Mouse (Mus musculus) hindbrain, embryonic 13.5 days (tissue): ENCODE results near the gene Omg. TPM values are rescaled to one million over a fixed set of nuclear protein-coding genes. Genes with fewer than 3 reads are reported as not detected.

ENCODE experiments used
- ATAC-seq: fragments of 200-750 bp; cut with Nextera tagmentation; 2 replicates; pipeline ENCODE4 v1.8.0; 2017; ENCODE audit warnings: moderate TSS enrichment; ENCODE audit not compliant: low FRiP score
- H3K27ac ChIP-seq: fragments of 300-500 bp; sonication (generic); 2 replicates; pipeline ENCODE4 v1.5.1; 2015; ENCODE audit warnings: inconsistent platforms, mild to moderate bottlenecking, moderate library complexity
- H3K27me3 ChIP-seq: fragments of 300-500 bp; sonication (generic); 2 replicates; pipeline ENCODE4 v1.6.1; 2015; ENCODE audit warnings: mild to moderate bottlenecking, inconsistent platforms
- H3K36me3 ChIP-seq: fragments of 300-500 bp; sonication (generic); 2 replicates; pipeline ENCODE4 v1.6.1; 2015; ENCODE audit warnings: mild to moderate bottlenecking, inconsistent platforms
- H3K4me1 ChIP-seq: fragments of 300-500 bp; sonication (generic); replicated peaks from 2 replicates; pipeline ENCODE4 v1.6.1; 2015; ENCODE audit warnings: inconsistent platforms
- H3K4me2 ChIP-seq: fragments of 300-500 bp; sonication (generic); 2 replicates; pipeline ENCODE4 v1.6.1; 2015; ENCODE audit warnings: inconsistent platforms, mild to moderate bottlenecking, moderate library complexity
- H3K4me3 ChIP-seq: fragments of 300-500 bp; sonication (generic); 2 replicates; pipeline ENCODE4 v1.5.1; 2015; ENCODE audit warnings: mild to moderate bottlenecking, inconsistent platforms
- H3K9ac ChIP-seq: fragments of 300-500 bp; sonication (generic); 2 replicates; pipeline ENCODE4 v1.6.1; 2015; ENCODE audit warnings: mild to moderate bottlenecking, inconsistent platforms
- H3K9me3 ChIP-seq: fragments of 300-500 bp; sonication (generic); 2 replicates; pipeline ENCODE4 v1.6.1; 2016; ENCODE audit warnings: inconsistent platforms
- WGBS: fragments of 180-500 bp; shearing (Covaris S2); methylation state at CpG from one replicate; pipeline ENCODE4 v1.1.7; 2015; 5-methylcytosine and 5-hydroxymethylcytosine counted together
- polyA plus RNA-seq: library from polyadenylated mRNA; unstranded; fragments of >200 nt; fragmentation: Nextera tagmentation; extraction: Ambion mirVana; gene quantifications from 2 replicates; pipeline ENCODE4 v1.2.1, GENCODE M21; 2015

The Omg gene
- polyA plus RNA-seq, 1 experiment from 2014 or later = 2.1 TPM

GRCm38 (mm10) chr11:79504506-79504905, 622 bp upstream of the Omg start:
- WGBS = 75% methylated on average over 7 of the region's 7 CpGs
- no peaks in the 10 kb centered on the region for H3K9me3 ChIP-seq
- no peaks in the 10 kb centered on the region for H3K36me3 ChIP-seq
- no peak overlapping the region for H3K9ac ChIP-seq
- no peak overlapping the region for H3K4me3 ChIP-seq
- H3K27ac ChIP-seq = no peak overlapping the region
- no peak for ATAC-seq
- peaks cover 16% of the 10 kb centered on the region for H3K4me1 ChIP-seq
- no peak overlapping the region for H3K4me2 ChIP-seq
- H3K27me3 ChIP-seq = no peaks in the 10 kb centered on the region

GRCm38 (mm10) chr11:79502917-79503316, 967 bp downstream of the Omg start:
- no peak for ATAC-seq
- Histone ChIP-seq H3K9ac (no peak overlapping the region), H3K9me3 (no peaks in the 10 kb centered on the region), H3K4me3 (no peak overlapping the region), H3K4me1 (peaks cover 16% of the 10 kb centered on the region), H3K27ac (peak overlapping the region; percentile 60; the same call in 1 of the 2 replicates), H3K4me2 (no peak overlapping the region), H3K27me3 (no peaks in the 10 kb centered on the region), H3K36me3 (no peaks in the 10 kb centered on the region)
- 24% methylated on average over 2 of the region's 2 CpGs for WGBS

DNA sequence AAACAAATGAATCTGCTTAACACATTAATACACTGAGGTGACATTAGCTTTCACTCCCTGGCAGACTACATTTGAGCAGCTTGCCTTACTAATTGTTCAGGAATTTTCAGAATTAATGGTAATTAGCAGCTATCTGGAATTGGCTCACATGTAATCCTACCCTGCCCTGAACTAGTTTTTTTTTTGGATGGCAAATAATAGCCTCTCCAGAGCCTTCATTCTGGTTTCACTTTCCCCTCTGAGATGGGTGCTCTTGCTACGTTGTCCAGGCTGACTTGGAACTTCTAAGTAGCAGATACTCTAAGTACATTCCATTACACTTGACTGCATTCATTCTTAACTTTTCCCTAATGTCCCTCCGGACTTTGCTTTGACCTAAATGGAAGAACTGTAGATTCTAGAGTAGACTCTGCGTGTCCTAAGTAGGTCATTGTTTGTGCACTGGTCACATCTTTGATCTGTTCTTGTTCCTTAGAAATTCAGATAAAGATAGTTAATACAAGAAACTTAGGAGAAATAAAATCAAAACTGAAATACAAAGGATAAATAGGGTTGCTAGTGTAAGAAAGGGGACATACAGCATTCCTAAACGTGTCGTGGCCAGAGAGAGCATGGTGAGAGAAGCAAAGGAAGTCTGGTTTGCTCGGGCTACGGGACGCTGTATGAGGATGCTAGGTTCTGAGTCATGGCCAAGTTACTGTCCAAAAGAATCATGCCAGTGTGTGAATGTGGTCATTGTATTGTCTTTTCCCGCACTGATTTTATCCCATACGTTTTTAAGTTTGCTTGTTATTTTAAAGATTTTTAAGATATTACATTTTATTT, 8.7 kb downstream of the Omg start:
- 81% methylated on average over 10 of the region's 10 CpGs for WGBS
- no peak overlapping the region for H3K9ac ChIP-seq
- H3K4me1 ChIP-seq = no peaks in the 10 kb centered on the region
- no peak overlapping the region for H3K4me3 ChIP-seq
- no peak for ATAC-seq
- no peak overlapping the region for H3K27ac ChIP-seq
- H3K4me2 ChIP-seq = no peak overlapping the region
- H3K27me3 ChIP-seq = no peaks in the 10 kb centered on the region
- no peaks in the 10 kb centered on the region for H3K9me3 ChIP-seq
- H3K36me3 ChIP-seq = peaks cover 10% of the 10 kb centered on the region

DNA sequence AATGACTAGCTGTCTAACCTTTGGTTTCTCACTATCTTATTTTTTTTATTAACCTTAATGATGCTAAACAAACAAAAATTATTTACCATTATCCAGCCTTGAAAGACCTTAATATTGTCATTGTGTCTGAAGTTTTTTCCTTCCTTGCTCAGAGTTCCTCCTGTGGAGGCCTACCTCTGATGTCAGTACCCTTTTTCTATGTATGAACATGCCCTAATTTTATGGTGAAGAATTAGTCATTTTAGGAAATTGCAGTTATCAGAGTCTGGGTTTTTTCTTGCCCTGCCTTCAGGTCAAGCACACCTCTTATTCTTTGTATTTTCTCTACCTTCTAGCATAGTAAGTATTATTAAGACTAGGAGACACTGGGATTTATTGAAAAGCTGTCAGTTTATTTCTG, 19.2 kb downstream of the Omg start:
- H3K36me3 ChIP-seq = peaks cover 17% of the 10 kb centered on the region
- no peaks in the 10 kb centered on the region for H3K4me1 ChIP-seq
- H3K27ac ChIP-seq = no peak overlapping the region
- H3K4me3 ChIP-seq = no peak overlapping the region
- H3K9ac ChIP-seq = no peak overlapping the region
- no peak for ATAC-seq
- H3K27me3 ChIP-seq = no peaks in the 10 kb centered on the region
- no peak overlapping the region for H3K4me2 ChIP-seq
- no peaks in the 10 kb centered on the region for H3K9me3 ChIP-seq

GRCm38 (mm10) chr11:79483876-79484528, 19.9 kb downstream of the Omg start:
- no peaks in the 10 kb centered on the region for H3K4me1 ChIP-seq
- no peak overlapping the region for H3K4me3 ChIP-seq
- peaks cover 21% of the 10 kb centered on the region for H3K36me3 ChIP-seq
- H3K9ac ChIP-seq = no peak overlapping the region
- no peaks in the 10 kb centered on the region for H3K9me3 ChIP-seq
- no peak overlapping the region for H3K4me2 ChIP-seq
- H3K27ac ChIP-seq = no peak overlapping the region
- ATAC-seq = no peak
- 89% methylated on average over 7 of the region's 7 CpGs for WGBS
- H3K27me3 ChIP-seq = no peaks in the 10 kb centered on the region

GRCm38 (mm10) chr11:79483392-79483791, 20.5 kb downstream of the Omg start:
- WGBS = 93% methylated on average over 6 of the region's 6 CpGs
- no peak overlapping the region for H3K27ac ChIP-seq
- no peak overlapping the region for H3K4me2 ChIP-seq
- H3K4me1 ChIP-seq = no peaks in the 10 kb centered on the region
- no peaks in the 10 kb centered on the region for H3K9me3 ChIP-seq
- H3K4me3 ChIP-seq = no peak overlapping the region
- no peak overlapping the region for H3K9ac ChIP-seq
- H3K27me3 ChIP-seq = no peaks in the 10 kb centered on the region
- ATAC-seq = no peak
- H3K36me3 ChIP-seq = peaks cover 25% of the 10 kb centered on the region

GRCm38 (mm10) chr11:79468097-79468496, 35.8 kb downstream of the Omg start:
- Histone ChIP-seq H3K9me3 (no peaks in the 10 kb centered on the region), H3K4me3 (no peak overlapping the region), H3K36me3 (peaks cover 48% of the 10 kb centered on the region), H3K4me1 (no peaks in the 10 kb centered on the region), H3K27me3 (no peaks in the 10 kb centered on the region), H3K4me2 (no peak overlapping the region), H3K27ac (no peak overlapping the region), H3K9ac (no peak overlapping the region)
- no peak for ATAC-seq
- WGBS = 88% methylated on average over 1 of the region's 1 CpGs

DNA sequence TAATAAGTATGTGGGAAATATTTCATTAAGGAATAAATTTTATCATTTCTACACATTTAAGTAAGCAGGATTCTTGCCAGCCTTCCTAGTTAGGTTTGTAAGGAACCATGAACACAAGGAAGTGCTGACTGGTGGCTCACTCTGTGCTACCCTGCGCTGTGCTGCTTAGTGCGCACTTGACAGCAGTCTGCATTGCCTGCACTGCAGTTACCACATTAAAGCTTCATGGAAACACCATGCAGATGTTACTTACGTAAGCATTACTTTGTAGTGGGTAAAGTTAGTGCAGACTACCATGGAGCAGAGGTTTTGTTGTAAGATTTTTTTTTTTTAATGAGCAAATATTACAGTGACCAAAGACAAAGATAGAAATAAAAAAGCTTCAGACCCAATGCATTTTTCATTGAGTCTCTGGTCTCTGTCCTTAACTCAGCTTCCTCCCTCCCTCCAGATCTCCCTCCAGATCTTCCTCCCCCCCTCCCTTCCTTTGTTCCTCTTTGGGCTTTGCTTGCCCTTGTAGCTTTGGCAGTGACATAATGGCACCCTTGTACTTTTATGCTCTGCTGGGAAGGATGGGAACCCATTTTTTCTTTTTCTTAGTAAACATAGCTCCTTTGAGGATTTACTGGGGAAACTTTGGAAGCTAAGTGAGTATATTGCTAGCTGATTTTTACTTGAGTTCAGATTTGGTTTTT, 43.0 kb downstream of the Omg start:
- H3K9me3 ChIP-seq = no peaks in the 10 kb centered on the region
- H3K4me3 ChIP-seq = no peak overlapping the region
- 89% methylated on average over 3 of the region's 3 CpGs for WGBS
- no peak overlapping the region for H3K9ac ChIP-seq
- no peak overlapping the region for H3K27ac ChIP-seq
- H3K27me3 ChIP-seq = no peaks in the 10 kb centered on the region
- H3K36me3 ChIP-seq = peaks cover 48% of the 10 kb centered on the region
- no peak for ATAC-seq
- H3K4me1 ChIP-seq = no peaks in the 10 kb centered on the region
- H3K4me2 ChIP-seq = no peak overlapping the region

GRCm38 (mm10) chr11:79459846-79460245, 44.0 kb downstream of the Omg start:
- H3K9ac ChIP-seq = no peak overlapping the region
- no peaks in the 10 kb centered on the region for H3K4me1 ChIP-seq
- no peak overlapping the region for H3K4me3 ChIP-seq
- H3K9me3 ChIP-seq = no peaks in the 10 kb centered on the region
- WGBS = 94% methylated on average over 4 of the region's 4 CpGs
- peaks cover 49% of the 10 kb centered on the region for H3K36me3 ChIP-seq
- H3K27me3 ChIP-seq = no peaks in the 10 kb centered on the region
- no peak overlapping the region for H3K4me2 ChIP-seq
- no peak overlapping the region for H3K27ac ChIP-seq
- ATAC-seq = no peak

DNA sequence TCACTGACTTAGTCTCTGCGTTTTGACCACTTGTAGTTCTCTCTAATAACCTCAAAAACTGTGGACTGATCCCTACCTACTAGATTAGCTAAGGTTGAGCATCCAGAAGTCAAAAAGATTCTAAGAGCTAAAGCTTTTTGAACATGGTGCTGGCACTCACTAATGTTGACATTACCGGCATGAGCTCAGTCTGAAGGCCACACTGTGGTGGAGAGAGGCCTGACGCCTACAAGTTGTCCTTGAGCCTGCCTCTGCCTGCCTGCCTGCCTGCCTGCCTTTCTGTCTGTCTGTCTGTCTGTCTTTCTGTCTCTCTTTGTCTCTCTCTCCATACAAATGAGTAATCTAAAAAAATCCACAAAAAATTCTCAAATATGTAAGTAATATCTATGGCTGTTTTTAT, 46.0 kb downstream of the Omg start:
- no peaks in the 10 kb centered on the region for H3K9me3 ChIP-seq
- peaks cover 53% of the 10 kb centered on the region for H3K36me3 ChIP-seq
- WGBS = 89% methylated on average over 3 of the region's 3 CpGs
- no peak for ATAC-seq
- no peak overlapping the region for H3K9ac ChIP-seq
- H3K4me3 ChIP-seq = no peak overlapping the region
- no peak overlapping the region for H3K27ac ChIP-seq
- H3K27me3 ChIP-seq = no peaks in the 10 kb centered on the region
- H3K4me1 ChIP-seq = no peaks in the 10 kb centered on the region
- no peak overlapping the region for H3K4me2 ChIP-seq

DNA sequence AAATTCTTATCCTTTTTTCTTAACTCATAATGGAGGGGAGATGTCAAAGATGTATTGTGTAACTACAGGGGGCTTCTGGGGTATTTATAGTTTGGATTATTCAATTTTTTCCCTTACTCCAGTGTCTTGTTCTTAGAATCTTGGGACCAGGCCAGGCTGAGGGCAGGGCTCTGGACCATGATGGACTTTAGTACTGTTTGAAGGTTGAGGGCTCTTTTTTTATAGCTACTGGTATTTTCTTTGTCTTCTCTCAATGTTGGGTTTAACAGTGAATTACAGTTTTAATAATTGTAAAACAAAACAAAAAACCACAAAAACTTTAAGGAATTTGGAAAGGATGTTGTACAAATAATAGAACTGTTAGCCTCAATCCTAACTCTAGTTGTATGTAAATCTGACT, 50.9 kb downstream of the Omg start:
- Histone ChIP-seq H3K4me2 (no peak overlapping the region), H3K9ac (no peak overlapping the region), H3K27ac (no peak overlapping the region), H3K27me3 (no peaks in the 10 kb centered on the region), H3K36me3 (peaks cover 57% of the 10 kb centered on the region), H3K4me1 (no peaks in the 10 kb centered on the region), H3K4me3 (no peak overlapping the region), H3K9me3 (no peaks in the 10 kb centered on the region)
- no peak for ATAC-seq
